Mouse (Mus musculus) testis, adult 2 months (tissue): ENCODE measurements at regions not wholly inside any gene's neighbourhood (a gene's known extent, or its start where the extent isn't known, plus 50 kb on each side); places are given as distances from the start of the nearest gene placed in this dataset.

Experiments used
- H3K27ac ChIP-seq: fragments of 200-500 bp; 2 replicates; pipeline ENCODE4 v1.5.1; 2012; ENCODE audit warnings: low read depth, low read length; ENCODE audit not compliant: control insufficient read depth, insufficient read depth
- H3K27me3 ChIP-seq: fragments of 200-500 bp; 2 replicates; pipeline ENCODE4 v1.6.1; 2012; ENCODE audit warnings: mild to moderate bottlenecking, low read length, moderate library complexity; ENCODE audit not compliant: control insufficient read depth, insufficient read depth
- H3K36me3 ChIP-seq: fragments of 200-500 bp; 2 replicates; pipeline ENCODE4 v1.6.1; 2012; ENCODE audit warnings: mild to moderate bottlenecking, low read length; ENCODE audit not compliant: control insufficient read depth, insufficient read depth
- H3K4me1 ChIP-seq: fragments of 200-500 bp; 2 replicates; pipeline ENCODE4 v1.6.1; 2012; ENCODE audit warnings: low read length; ENCODE audit not compliant: control insufficient read depth, insufficient read depth
- H3K4me3 ChIP-seq: fragments of 200-500 bp; 2 replicates; pipeline ENCODE4 v1.5.1; 2012; ENCODE audit warnings: low read depth, mild to moderate bottlenecking, low read length, moderate library complexity, mixed read lengths; ENCODE audit not compliant: control insufficient read depth
- CTCF ChIP-seq: fragments of 200-500 bp; IDR thresholded peaks from 2 replicates; pipeline ENCODE4 v1.5.1; 2012; ENCODE audit warnings: low read depth, mild to moderate bottlenecking, inconsistent platforms, low read length, moderate library complexity; ENCODE audit not compliant: control insufficient read depth, insufficient read depth, insufficient replicate concordance
- POLR2A ChIP-seq: fragments of 200-500 bp; IDR thresholded peaks from 2 replicates; pipeline ENCODE4 v1.6.1; 2012; ENCODE audit warnings: low read depth, mild to moderate bottlenecking, inconsistent platforms, low read length, moderate library complexity; ENCODE audit not compliant: control insufficient read depth

DNA sequence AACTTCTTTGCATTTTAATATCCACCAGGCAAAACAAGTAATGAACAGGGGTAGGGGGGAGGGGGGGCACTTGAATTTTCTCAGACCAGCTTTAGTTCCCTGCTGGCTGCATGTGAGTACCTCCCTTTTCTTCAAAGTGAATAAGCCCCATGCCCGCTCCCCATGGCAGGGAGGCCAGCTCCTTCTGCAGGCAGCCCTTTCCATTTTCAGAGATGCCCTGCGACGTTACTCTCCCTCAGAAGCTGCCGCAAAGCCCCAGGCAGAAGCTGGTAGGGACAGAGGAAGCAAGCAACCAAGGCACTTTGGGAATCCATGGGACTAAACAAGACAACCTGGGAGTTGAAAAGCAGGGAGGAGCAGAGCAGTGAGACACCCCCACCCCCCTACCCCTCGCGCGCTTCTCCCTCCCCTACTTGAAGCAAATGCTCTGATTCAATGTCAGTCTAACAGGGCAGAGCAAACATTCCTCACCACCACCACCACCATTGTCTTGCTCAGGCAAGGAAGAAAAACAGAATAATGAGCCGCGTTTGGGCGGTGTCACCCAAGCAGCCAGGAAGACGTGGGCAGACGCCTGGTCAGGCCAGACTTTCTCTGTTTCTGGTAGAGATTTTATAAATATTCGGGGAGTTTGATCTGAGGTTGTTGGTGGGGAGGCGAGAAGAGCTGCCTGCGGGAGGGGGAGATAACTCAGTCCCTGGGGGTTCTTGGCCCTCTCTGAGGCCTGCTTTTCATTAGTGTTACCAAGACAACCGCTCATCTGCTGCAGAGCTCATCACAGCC lies 187.7 kb downstream of the Zfp36l1 start:
- Histone ChIP-seq H3K4me3 (no peak overlapping the region), H3K27me3 (no peaks in the 10 kb centered on the region), H3K4me1 (peaks cover 6% of the 10 kb centered on the region), H3K27ac (peak overlapping the region; percentile 34; the same call in 1 of the 2 replicates), H3K36me3 (no peaks in the 10 kb centered on the region)
- no peak for TF ChIP-seq CTCF
- TF ChIP-seq POLR2A = no peak

DNA sequence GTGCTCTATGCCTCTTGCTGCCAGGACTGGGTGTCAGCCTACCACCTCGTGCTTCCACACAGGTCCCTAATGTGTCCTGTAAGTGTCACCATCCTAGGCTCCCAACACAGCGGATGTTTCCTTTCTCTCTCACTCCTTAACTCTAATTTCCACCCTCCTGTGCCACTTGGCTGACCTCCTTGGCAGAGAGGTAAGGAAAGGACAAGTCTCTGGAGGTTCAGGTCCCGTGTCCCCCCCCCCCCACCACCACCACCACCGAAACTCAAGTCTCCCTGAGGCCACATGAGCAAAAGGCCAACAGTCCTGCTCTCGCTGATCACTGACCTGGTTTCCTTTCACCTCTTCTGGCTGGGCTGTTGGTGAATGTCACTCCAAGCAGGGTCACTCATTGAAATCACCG lies 189.0 kb downstream of the Zfp36l1 start:
- TF ChIP-seq CTCF (no peak), POLR2A (no peak)
- Histone ChIP-seq H3K4me3 (no peak overlapping the region), H3K36me3 (no peaks in the 10 kb centered on the region), H3K4me1 (no peaks in the 10 kb centered on the region; the same call in 1 of the 2 replicates), H3K27me3 (no peaks in the 10 kb centered on the region), H3K27ac (no peak overlapping the region)

GRCm38 (mm10) chr12:79921786-79922185 lies 191.0 kb downstream of the Zfp36l1 start:
- no peak overlapping the region for H3K4me3 ChIP-seq
- no peaks in the 10 kb centered on the region for H3K36me3 ChIP-seq
- H3K27me3 ChIP-seq = no peaks in the 10 kb centered on the region
- H3K27ac ChIP-seq = no peak overlapping the region
- TF ChIP-seq CTCF (no peak), POLR2A (no peak)
- H3K4me1 ChIP-seq = peaks cover 3% of the 10 kb centered on the region; the same call in 1 of the 2 replicates

- no peak overlapping the region for H3K27ac ChIP-seq
- H3K4me1 ChIP-seq = peaks cover 3% of the 10 kb centered on the region; the same call in 1 of the 2 replicates
These were observed 193.8 kb downstream of the Zfp36l1 start for GRCm38 (mm10) chr12:79918983-79919382.

GRCm38 (mm10) chr12:79917634-79918289 lies 195.1 kb downstream of the Zfp36l1 start:
- H3K4me3 ChIP-seq = no peak overlapping the region
- H3K27ac ChIP-seq = peak overlapping the region; percentile 47; the same call in 1 of the 2 replicates
- TF ChIP-seq CTCF = no peak
- no peak for TF ChIP-seq POLR2A
- H3K36me3 ChIP-seq = no peaks in the 10 kb centered on the region
- no peaks in the 10 kb centered on the region for H3K27me3 ChIP-seq
- peaks cover 3% of the 10 kb centered on the region; the same call in 1 of the 2 replicates for H3K4me1 ChIP-seq

More at GRCm38 (mm10) chr12:79918983-79919382, 193.8 kb downstream of the Zfp36l1 start:
- no peak for TF ChIP-seq CTCF
- no peak for TF ChIP-seq POLR2A
- no peaks in the 10 kb centered on the region for H3K27me3 ChIP-seq
- no peaks in the 10 kb centered on the region for H3K36me3 ChIP-seq
- H3K4me3 ChIP-seq = no peak overlapping the region

DNA sequence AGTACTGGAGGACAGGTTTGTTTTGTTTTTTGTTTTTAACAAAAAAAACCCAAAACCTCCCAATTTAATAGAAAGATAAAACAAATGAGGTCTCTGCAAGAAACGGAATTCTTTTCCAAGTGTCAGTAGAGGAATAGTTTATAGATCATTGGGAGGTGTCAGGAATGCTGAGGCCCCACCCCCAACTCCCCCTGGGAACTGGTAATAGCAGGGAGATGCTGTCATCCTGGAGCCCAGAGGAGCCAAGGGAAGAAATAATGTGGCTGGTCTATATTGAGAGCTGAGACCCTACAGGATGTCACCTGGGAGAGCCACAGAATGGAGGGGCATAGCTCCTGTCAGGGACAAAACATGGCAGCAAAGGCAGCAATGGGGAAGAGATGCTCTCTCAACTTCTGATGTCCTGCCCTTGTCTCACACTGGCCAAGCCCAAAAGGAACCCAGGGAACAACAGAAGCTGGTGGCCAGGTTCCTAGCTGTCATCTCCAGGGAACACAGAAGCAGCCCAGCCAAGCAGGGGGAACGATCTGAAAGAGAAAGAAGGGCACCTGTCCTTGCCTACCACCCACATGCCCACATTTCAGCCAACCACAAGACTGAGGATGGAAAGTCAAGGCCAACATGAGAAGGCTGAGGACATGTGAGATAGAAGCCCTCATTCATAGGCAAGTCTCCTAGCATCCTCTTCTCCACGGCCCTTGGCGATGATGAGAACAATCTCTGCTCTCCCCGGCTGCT lies 195.7 kb downstream of the Zfp36l1 start:
- H3K27ac ChIP-seq = peak overlapping the region; percentile 47; the same call in 1 of the 2 replicates
- H3K36me3 ChIP-seq = no peaks in the 10 kb centered on the region
- peaks cover 3% of the 10 kb centered on the region; the same call in 1 of the 2 replicates for H3K4me1 ChIP-seq
- H3K4me3 ChIP-seq = no peak overlapping the region
- H3K27me3 ChIP-seq = no peaks in the 10 kb centered on the region
- TF ChIP-seq POLR2A = no peak
- no peak for TF ChIP-seq CTCF

DNA sequence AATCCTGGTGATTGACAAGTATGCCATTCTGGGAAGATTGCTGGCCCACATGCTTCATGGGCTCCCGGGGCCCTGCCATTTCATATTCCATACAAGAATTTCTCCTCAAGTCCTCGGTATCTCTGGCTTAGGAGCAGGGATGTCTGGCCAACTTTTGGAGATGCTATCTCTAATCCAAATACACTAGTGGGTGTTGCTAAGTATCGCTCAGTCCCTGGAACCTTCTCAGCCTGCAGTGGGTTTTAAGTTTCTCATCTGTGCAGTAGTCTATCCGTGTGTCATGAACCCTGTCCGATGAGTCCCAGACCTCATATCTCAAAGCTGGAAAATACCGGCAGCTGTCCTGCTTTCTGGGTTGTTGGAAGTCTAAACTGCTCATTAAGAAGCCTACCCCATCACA lies 198.9 kb downstream of the Zfp36l1 start:
- no peaks in the 10 kb centered on the region for H3K36me3 ChIP-seq
- TF ChIP-seq CTCF (no peak), POLR2A (no peak)
- H3K27ac ChIP-seq = peak overlapping the region; percentile 7
- H3K4me1 ChIP-seq = peaks cover 3% of the 10 kb centered on the region; the same call in 1 of the 2 replicates
- H3K4me3 ChIP-seq = no peak overlapping the region
- H3K27me3 ChIP-seq = no peaks in the 10 kb centered on the region
